Mouse (Mus musculus): ENCODE results near the gene Trem2.
"Not testable (repeated sequence)": the region's sequence is repeated elsewhere in the genome, so short reads cannot be mapped to it uniquely, and the experiment has no call there.

Gene Trem2

DNA sequence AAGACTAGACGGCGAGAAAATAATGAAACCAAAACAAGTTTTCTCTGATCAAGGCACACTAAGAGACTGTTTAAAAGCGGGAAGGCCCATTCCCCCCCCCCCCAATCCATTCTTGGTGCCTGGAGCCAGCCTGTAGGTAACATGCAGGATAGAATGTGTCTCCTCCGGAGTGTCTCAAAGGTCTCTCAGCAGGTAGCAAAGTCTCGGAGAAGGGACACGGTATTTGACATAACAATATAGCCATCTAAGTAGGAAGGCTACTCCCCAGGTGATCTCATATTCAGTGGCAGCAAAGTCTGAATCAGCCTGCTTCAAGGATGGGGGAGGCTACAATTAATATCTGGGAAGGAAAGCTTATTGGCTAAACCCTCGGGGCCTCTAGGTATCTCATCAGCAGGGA lies 6.8 kb downstream of the Trem2 start:
- DNase-seq, result not testable (repeated sequence)

DNA sequence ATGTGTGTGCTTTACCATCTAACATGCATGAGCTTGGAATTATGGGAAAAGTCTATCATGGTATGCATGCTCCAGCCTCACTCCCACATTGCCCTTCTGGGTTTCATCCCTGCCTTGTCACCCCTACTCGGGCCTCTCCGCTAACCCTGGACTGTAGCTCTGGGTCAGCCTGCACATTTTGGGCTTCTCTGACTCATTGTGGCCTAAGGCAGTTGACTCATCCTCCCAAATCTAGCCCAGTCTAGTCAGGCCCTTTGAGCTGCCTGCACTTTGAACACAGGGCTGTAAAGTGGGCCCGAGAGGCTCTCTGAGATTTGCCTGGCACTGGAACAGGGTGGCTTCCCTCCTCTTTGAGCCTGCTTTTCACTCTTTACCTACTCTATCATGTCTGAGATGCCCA lies 9.6 kb downstream of the Trem2 start:
- DNase-seq, result no peak

- DNase-seq, result no peak
Observed at GRCm38 (mm10) chr17:48357892-48358291, 11.7 kb downstream of the Trem2 start.

DNA sequence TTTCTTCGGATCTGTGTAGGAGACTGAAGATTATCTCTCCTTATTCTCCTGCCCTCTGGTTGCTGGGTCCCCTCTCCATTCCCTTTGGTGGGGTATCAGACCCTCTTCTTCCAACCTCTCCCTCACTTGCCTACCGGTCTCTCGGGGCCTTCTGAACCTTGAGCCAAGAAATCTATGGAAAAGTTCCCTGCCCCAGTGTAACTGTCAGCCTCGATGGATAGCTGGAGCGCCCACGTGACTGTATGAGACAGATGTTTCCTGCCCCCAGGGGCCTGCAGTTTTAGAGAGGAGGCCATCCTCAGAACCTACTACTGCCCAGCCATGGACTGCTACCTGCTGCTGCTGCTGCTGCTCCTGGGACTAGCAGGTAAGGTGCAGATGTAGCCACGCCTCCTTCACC lies 13.4 kb downstream of the Trem2 start, which contains the start of gene Treml1:
Gene Treml1 (plus strand): TSS at position 301 of the 400 bp plus-strand sequence.
- no peak for DNase-seq

DNA sequence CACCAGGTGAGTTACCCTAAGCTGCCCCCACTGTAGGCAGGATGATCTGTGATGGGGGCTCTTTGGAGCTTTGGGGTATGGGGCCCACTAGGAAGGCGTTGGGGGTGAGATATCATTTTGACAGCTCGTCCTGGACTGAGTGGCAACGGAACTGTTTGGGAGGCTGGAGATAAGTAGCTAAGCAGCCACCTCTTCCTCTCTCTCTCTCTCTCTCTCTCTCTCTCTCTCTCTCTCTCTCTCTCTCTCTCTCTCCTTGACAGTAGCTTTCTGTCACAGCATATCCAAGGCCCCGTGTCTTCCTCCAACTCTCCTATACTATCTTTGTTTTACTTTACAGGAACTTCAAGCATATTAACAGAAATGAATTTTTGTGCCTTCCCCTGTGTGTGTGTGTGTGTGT lies 14.3 kb downstream of the Trem2 start:
- no peak for DNase-seq

DNA sequence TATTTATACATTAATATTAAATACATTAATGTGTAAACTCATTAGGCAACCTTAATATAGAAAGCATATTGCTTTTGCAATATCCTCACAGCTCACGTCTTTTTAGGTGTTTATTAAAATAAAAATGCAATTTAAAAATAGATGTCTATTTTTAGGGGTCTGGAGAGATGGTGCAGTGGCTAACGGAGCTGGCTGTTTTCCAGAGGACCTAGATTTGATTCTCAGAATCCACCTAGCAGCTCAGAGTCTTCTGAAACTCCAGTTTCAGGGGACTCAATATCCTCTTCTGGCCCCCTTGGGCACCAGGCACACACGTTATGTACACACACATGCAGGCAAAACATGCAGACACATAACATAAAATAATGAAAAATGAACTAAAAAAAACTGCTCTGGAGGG lies 16.1 kb downstream of the Trem2 start:
- DNase-seq, result no peak

- DNase-seq, result no peak
Observed at GRCm38 (mm10) chr17:48362966-48363365, 16.8 kb downstream of the Trem2 start.

DNA sequence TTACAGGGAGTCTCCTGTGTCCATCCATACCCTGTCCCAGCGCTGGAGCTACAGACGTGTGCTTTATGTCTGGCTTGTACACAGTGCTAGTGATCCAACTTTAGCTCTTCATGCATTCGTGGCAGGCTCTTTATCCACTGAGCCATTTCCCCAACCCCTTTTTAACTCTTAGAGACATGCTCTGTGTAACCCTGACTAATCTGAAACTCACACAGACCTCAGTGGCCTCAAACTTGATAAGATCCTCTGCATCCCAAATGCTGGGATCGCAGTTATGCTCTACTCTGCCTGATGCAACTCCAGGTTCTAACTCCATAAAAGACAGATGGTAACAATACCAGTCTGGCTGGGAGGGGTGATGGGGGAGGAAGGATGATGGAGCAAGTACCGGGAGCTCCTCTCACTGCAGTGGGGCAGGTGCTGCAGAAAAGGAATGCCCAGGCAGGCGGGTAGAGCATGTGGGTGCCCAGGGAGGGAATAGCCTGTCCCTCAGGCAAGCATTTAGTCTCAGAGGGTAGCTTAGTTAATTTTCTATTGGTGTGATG lies 17.3 kb downstream of the Trem2 start:
- DNase-seq, result no peak

- no peak for DNase-seq
Observed at GRCm38 (mm10) chr17:48365511-48366155, 19.4 kb downstream of the Trem2 start.

- no peak for DNase-seq
Observed at GRCm38 (mm10) chr17:48366806-48367205, 20.6 kb downstream of the Trem2 start.

- no peak for DNase-seq
Observed at GRCm38 (mm10) chr17:48371621-48372020, 25.4 kb downstream of the Trem2 start.

DNA sequence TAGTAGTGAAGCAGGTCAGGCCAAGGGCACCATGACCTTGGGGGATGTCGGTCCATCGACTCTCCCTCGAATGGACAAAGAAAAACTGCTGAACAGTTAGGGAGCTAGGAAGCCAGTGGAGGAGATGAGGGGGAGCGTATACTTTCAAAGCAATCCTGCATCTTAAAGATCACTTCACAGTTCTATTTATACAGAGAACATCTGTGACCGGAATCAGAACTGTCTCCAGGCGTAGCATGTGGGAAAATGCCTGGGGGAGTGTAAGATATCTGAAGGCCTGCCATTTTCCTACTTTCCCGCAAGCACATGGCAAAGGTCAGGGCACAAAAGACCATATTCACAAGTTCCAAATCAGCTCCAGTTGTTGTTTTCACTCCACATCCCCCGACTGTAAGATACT lies 26.8 kb downstream of the Trem2 start:
- DNase-seq, result no peak

DNA sequence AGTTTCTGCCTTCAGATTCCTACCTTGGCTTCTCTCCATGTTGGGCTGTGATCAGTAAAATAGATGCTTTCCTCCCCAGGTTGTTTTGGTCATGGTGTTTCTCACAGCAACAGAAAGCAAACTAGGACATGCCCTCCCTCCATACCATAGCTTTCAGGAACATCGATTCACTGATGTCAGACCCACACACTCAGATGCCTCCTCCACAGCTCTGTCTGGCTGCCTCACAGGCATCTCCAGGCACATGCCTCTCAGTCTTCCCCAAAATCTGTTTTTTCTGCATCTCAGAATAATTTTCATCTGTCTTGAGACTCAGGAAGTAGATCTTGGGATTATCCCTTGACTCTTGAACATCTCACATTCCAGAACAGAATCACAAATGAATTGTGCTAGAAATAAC lies 29.9 kb downstream of the Trem2 start:
- no peak for DNase-seq

GRCm38 (mm10) chr17:48379050-48379449 lies 32.8 kb downstream of the Trem2 start:
- no peak for DNase-seq

GRCm38 (mm10) chr17:48385786-48386461 lies 39.7 kb downstream of the Trem2 start:
- DNase-seq, result no peak

- DNase-seq, result no peak
Observed at GRCm38 (mm10) chr17:48388666-48389065, 42.5 kb downstream of the Trem2 start.

GRCm38 (mm10) chr17:48389442-48389841 lies 43.2 kb downstream of the Trem2 start:
- DNase-seq, result no peak

DNA sequence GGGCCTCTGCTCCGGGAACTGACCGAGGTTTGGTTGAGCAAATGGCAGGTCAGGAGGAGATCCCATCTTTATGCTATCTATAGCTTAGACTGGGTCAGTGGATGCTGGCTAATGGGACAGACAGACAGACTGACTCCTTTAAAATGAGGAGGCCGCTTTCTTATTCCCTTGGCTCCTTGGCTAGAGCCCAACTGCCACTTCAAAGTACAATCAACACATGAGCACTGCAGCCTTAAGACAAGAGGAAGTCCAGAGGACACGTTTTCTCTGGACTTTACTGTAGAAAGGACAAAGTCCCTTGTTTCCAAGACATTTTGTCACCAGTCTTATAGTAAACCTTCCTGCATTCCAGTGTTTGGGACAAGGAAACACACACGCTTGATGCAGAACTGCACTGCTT lies 45.2 kb downstream of the Trem2 start:
- DNase-seq, result no peak

GRCm38 (mm10) chr17:48392616-48393015 lies 46.4 kb downstream of the Trem2 start:
- no peak for DNase-seq

DNA sequence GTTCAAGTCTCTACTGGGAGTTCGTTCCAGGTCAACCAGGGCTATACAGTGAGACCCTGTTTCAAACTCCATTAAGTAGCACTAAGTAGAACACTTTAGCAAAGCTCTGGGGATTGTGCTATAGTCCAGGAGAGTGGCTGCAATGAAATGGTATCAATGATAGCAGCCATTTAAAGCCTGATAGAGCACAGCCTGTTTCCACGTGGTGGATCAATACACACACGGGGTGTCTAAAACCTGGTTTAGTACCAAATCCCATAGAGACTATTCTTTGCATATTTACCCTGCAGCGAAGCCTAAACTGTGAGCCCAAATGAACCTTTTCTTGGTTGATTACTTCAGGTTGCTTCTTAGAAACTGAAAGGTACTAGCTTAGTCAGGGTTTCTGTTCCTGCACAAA lies 55.5 kb downstream of the Trem2 start:
- no peak for DNase-seq

DNA sequence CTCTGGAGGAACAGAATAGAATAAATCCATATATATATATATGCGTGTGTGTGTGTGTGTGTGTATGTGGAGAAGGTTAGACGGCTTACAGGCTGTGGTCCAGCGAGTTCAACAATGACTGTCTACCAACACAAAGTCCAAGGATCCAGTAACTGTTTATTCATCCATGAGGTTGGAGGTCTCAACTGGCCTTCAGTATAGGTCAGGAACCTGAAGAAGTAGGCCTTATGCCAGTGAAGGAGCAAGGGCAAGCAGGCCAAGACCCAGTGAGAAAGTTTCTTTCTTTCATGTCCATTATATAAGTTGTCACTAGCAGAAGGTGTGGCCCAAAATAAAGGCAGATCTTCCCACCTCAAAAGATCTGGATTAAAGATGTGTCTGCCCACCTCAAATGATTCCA lies 56.5 kb downstream of the Trem2 start:
- no peak for DNase-seq

Measured in B cell, adult 2 months (primary cell).